9 mouse cellular contexts compared by ENCODE assay signal in genomic region chr17:49206708-49207107, GRCm38 (mm10).
A peak's percentile ranks its signal among the peaks of the same experiment; 100 is the strongest.
DNase-seq lines count a peak whose midpoint lies in the region; ATAC-seq and TF ChIP-seq lines count a peak whose summit lies in the region.
"Had no signal": no experiment of that assay in that cellular context is flagged by ENCODE, and none has a peak within 500 bp of the region (broad histone marks: within the 10 kb centered on the region; RNA-seq: fewer than 3 reads in every experiment).

No protein-coding gene starts in this region.

- H3K4me3 ChIP-seq in gastrocnemius, adult 2 months = no peak overlapping the region
- H3K4me3 ChIP-seq: liver, embryonic 15.5 days had no signal

- no peak for DNase-seq in gastrocnemius, adult 2 months
- DNase-seq in gastrocnemius, adult 18-20 months (ENCODE audit: low spot score) = no peak
- peak; percentile 38 for DNase-seq in right cerebral cortex, postnatal 4 days
- DNase-seq in right cerebral cortex, adult 18-20 months = no peak
- peak; percentile 31 to 63 for DNase-seq in layer of hippocampus, postnatal 14 days (ENCODE audit: low spot score in 2 of 2)
- peak; percentile 58 for DNase-seq in testis, postnatal 10 days (ENCODE audit: low spot score)
- no peak for DNase-seq in c-Kit-positive CD71-positive TER-119-positive erythroid progenitor cells, embryonic 14.5 days (ENCODE audit: low spot score)

- H3K27ac ChIP-seq in gastrocnemius, adult 2 months = no peak overlapping the region
- H3K27ac ChIP-seq: liver, embryonic 15.5 days had no signal

- TF ChIP-seq CTCF in gastrocnemius, adult 2 months (IDR thresholded peaks at IDR 0.05) = 0 out of 2 replicates have a peak, but pooled peaks have one; percentile 13

- intact Hi-C loops in gastrocnemius, adult 2 months (cut with DNase I) = no loop called here

- no peak for ATAC-seq in frontal cortex, adult (ENCODE audit: low TSS enrichment)

Comparison
In these comparisons a context has a peak if more than half of its experiments do, and no peak if none do; other contexts are left out.
1. DNase-seq: peak in right cerebral cortex, postnatal 4 days (single experiment), layer of hippocampus, postnatal 14 days (2 of 2) and testis, postnatal 10 days (single experiment); none in gastrocnemius, adult 2 months (single experiment), gastrocnemius, adult 18-20 months (single experiment), right cerebral cortex, adult 18-20 months (single experiment) and c-Kit-positive CD71-positive TER-119-positive erythroid progenitor cells, embryonic 14.5 days (single experiment).